Mouse (Mus musculus) heart, embryonic 11.5 days (tissue): ENCODE data around the gene Pde4c. TPM values are rescaled to one million over a fixed set of nuclear protein-coding genes. Genes with fewer than 3 reads are reported as not detected.

Experiments
- ATAC-seq: fragments of 200-750 bp; cut with Nextera tagmentation; replicated peaks from 2 replicates; pipeline ENCODE4 v1.8.0; 2017; ENCODE audit warnings: moderate library complexity; ENCODE audit not compliant: insufficient number of reproducible peaks, low FRiP score, low TSS enrichment
- H3K27ac ChIP-seq: fragments of 300-500 bp; sonication (generic); 2 replicates; pipeline ENCODE4 v1.5.1; 2014; ENCODE audit warnings: mild to moderate bottlenecking, low read depth, low read length
- H3K27me3 ChIP-seq: fragments of 300-500 bp; sonication (generic); 2 replicates; pipeline ENCODE4 v1.6.1; 2014; ENCODE audit warnings: mild to moderate bottlenecking, low read length, mixed read lengths; ENCODE audit not compliant: control insufficient read depth, insufficient read depth
- H3K36me3 ChIP-seq: fragments of 300-500 bp; sonication (generic); 2 replicates; pipeline ENCODE4 v1.6.1; 2014; ENCODE audit warnings: mild to moderate bottlenecking, low read length, moderate library complexity, mixed read lengths; ENCODE audit not compliant: control insufficient read depth, insufficient read depth
- H3K4me1 ChIP-seq: fragments of 300-500 bp; sonication (generic); 2 replicates; pipeline ENCODE4 v1.6.1; 2014; ENCODE audit warnings: low read length; ENCODE audit not compliant: control insufficient read depth, insufficient read depth
- H3K4me2 ChIP-seq: fragments of 300-500 bp; sonication (generic); 2 replicates; pipeline ENCODE4 v1.6.1; 2014; ENCODE audit warnings: mild to moderate bottlenecking, moderate library complexity
- H3K4me3 ChIP-seq: fragments of 300-500 bp; sonication (generic); 2 replicates; pipeline ENCODE4 v1.5.1; 2014; ENCODE audit warnings: low read depth, low read length
- H3K9ac ChIP-seq: fragments of 300-500 bp; sonication (generic); 2 replicates; pipeline ENCODE4 v1.6.1; 2014; ENCODE audit warnings: mild to moderate bottlenecking, low read depth, low read length, moderate library complexity
- H3K9me3 ChIP-seq: fragments of 300-500 bp; sonication (generic); replicated peaks from 2 replicates; pipeline ENCODE4 v1.6.1; 2016; ENCODE audit warnings: low read length; ENCODE audit not compliant: control insufficient read depth
- WGBS: fragments of 180-500 bp; shearing (Covaris S2); extraction: QIAGEN DNeasy Blood & Tissue Kit; methylation state at CpG from one replicate; pipeline ENCODE4 v1.1.7; 2014; ENCODE audit not compliant: insufficient replicate concordance; 5-methylcytosine and 5-hydroxymethylcytosine counted together
- polyA plus RNA-seq: library from polyadenylated mRNA; unstranded; fragments of >200 nt; fragmentation: Nextera tagmentation; extraction: Ambion mirVana; gene quantifications from 2 replicates; pipeline ENCODE4 v1.2.1, GENCODE M21; 2014

Pde4c gene
- polyA plus RNA-seq, 1 experiment from 2014 or later: not detected

GRCm38 (mm10) chr8:70763354-70763753 lies 39.8 kb downstream of the Pde4c start:
- 7% methylated on average over 3 of the region's 3 CpGs for WGBS
- H3K4me3 ChIP-seq: no peak overlapping the region
- peaks cover 5% of the 10 kb centered on the region; the same call in 1 of the 2 replicates for H3K36me3 ChIP-seq
- peaks cover 31% of the 10 kb centered on the region for H3K4me1 ChIP-seq
- H3K9me3 ChIP-seq: no peaks in the 10 kb centered on the region
- ATAC-seq: no peak
- peaks cover 2% of the 10 kb centered on the region; the same call in 1 of the 2 replicates for H3K27me3 ChIP-seq
- 0 out of 2 replicates have a peak overlapping the region, but pooled peaks have one; percentile 25 for H3K27ac ChIP-seq
- H3K4me2 ChIP-seq: no peak overlapping the region; the same call in 1 of the 2 replicates
- no peak overlapping the region for H3K9ac ChIP-seq

GRCm38 (mm10) chr8:70764026-70764425 lies 40.5 kb downstream of the Pde4c start:
- Histone ChIP-seq H3K9ac (no peak overlapping the region), H3K27me3 (peaks cover 2% of the 10 kb centered on the region; the same call in 1 of the 2 replicates), H3K4me2 (peak overlapping the region; percentile 14), H3K36me3 (peaks cover 8% of the 10 kb centered on the region; the same call in 1 of the 2 replicates), H3K4me1 (peaks cover 29% of the 10 kb centered on the region), H3K27ac (0 out of 2 replicates have a peak overlapping the region, but pooled peaks have one; percentile 25), H3K9me3 (no peaks in the 10 kb centered on the region), H3K4me3 (no peak overlapping the region)
- ATAC-seq: no peak
- WGBS: 57% methylated on average over 8 of the region's 8 CpGs

GRCm38 (mm10) chr8:70764676-70765075 lies 41.2 kb downstream of the Pde4c start:
- Histone ChIP-seq H3K4me3 (no peak overlapping the region), H3K4me1 (peaks cover 29% of the 10 kb centered on the region), H3K36me3 (peaks cover 8% of the 10 kb centered on the region; the same call in 1 of the 2 replicates), H3K27ac (0 out of 2 replicates have a peak overlapping the region, but pooled peaks have one; percentile 22), H3K27me3 (peaks cover 2% of the 10 kb centered on the region; the same call in 1 of the 2 replicates), H3K4me2 (peak overlapping the region; percentile 14; the same call in 1 of the 2 replicates), H3K9me3 (no peaks in the 10 kb centered on the region), H3K9ac (no peak overlapping the region)
- 90% methylated on average over 13 of the region's 13 CpGs for WGBS
- ATAC-seq: no peak

GRCm38 (mm10) chr8:70765329-70765728 lies 41.8 kb downstream of the Pde4c start:
- H3K27me3 ChIP-seq: peaks cover 2% of the 10 kb centered on the region; the same call in 1 of the 2 replicates
- no peak overlapping the region for H3K27ac ChIP-seq
- no peaks in the 10 kb centered on the region for H3K9me3 ChIP-seq
- peak overlapping the region; percentile 97 for H3K4me2 ChIP-seq
- no peak for ATAC-seq
- peak overlapping the region; percentile 73; the same call in 1 of the 2 replicates for H3K9ac ChIP-seq
- peaks cover 8% of the 10 kb centered on the region; the same call in 1 of the 2 replicates for H3K36me3 ChIP-seq
- WGBS: 66% methylated on average over 9 of the region's 9 CpGs
- H3K4me3 ChIP-seq: peak overlapping the region; percentile 47
- H3K4me1 ChIP-seq: peaks cover 29% of the 10 kb centered on the region

GRCm38 (mm10) chr8:70765838-70766570 lies 42.5 kb downstream of the Pde4c start:
- H3K27ac ChIP-seq: no peak overlapping the region
- H3K36me3 ChIP-seq: peaks cover 14% of the 10 kb centered on the region
- peaks cover 2% of the 10 kb centered on the region; the same call in 1 of the 2 replicates for H3K27me3 ChIP-seq
- no peak for ATAC-seq
- peak overlapping the region; percentile 73 for H3K9ac ChIP-seq
- peak overlapping the region; percentile 47 for H3K4me3 ChIP-seq
- peak overlapping the region; percentile 97 for H3K4me2 ChIP-seq
- peaks cover 29% of the 10 kb centered on the region for H3K4me1 ChIP-seq
- H3K9me3 ChIP-seq: no peaks in the 10 kb centered on the region
- WGBS: 2% methylated on average over 34 of the region's 34 CpGs

GRCm38 (mm10) chr8:70766571-70767440 lies 43.3 kb downstream of the Pde4c start:
- WGBS: 9% methylated on average over 21 of the region's 21 CpGs
- H3K27ac ChIP-seq: no peak overlapping the region

GRCm38 (mm10) chr8:70767503-70767902 lies 44.0 kb downstream of the Pde4c start:
- H3K27me3 ChIP-seq: peaks cover 2% of the 10 kb centered on the region; the same call in 1 of the 2 replicates
- H3K27ac ChIP-seq: no peak overlapping the region
- H3K9me3 ChIP-seq: no peaks in the 10 kb centered on the region
- 80% methylated on average over 6 of the region's 6 CpGs for WGBS
- H3K9ac ChIP-seq: no peak overlapping the region
- H3K4me3 ChIP-seq: no peak overlapping the region
- peaks cover 22% of the 10 kb centered on the region for H3K4me1 ChIP-seq
- no peak overlapping the region for H3K4me2 ChIP-seq
- ATAC-seq: no peak
- H3K36me3 ChIP-seq: peaks cover 15% of the 10 kb centered on the region

More at GRCm38 (mm10) chr8:70766571-70767440, 43.3 kb downstream of the Pde4c start:
- Histone ChIP-seq H3K4me1 (peaks cover 22% of the 10 kb centered on the region), H3K9ac (peak overlapping the region; percentile 73), H3K36me3 (peaks cover 14% of the 10 kb centered on the region), H3K4me2 (peak overlapping the region; percentile 97), H3K27me3 (peaks cover 2% of the 10 kb centered on the region; the same call in 1 of the 2 replicates), H3K9me3 (no peaks in the 10 kb centered on the region), H3K4me3 (peak overlapping the region; percentile 47)
- ATAC-seq: peak; percentile 38; the same call in 1 of the 2 replicates

- no peaks in the 10 kb centered on the region for H3K9me3 ChIP-seq
- no peak overlapping the region for H3K4me2 ChIP-seq
- H3K27ac ChIP-seq: no peak overlapping the region
- H3K27me3 ChIP-seq: peaks cover 2% of the 10 kb centered on the region; the same call in 1 of the 2 replicates
- ATAC-seq: no peak
- H3K4me1 ChIP-seq: peaks cover 22% of the 10 kb centered on the region
- peaks cover 17% of the 10 kb centered on the region for H3K36me3 ChIP-seq
- no peak overlapping the region for H3K4me3 ChIP-seq
- 92% methylated on average over 31 of the region's 32 CpGs for whole genome bisulfite sequencing
- H3K9ac ChIP-seq: no peak overlapping the region
These were observed 44.8 kb downstream of the Pde4c start for GRCm38 (mm10) chr8:70768231-70768776.
